Mouse (Mus musculus) liver, postnatal 0 days (tissue): ENCODE data around the gene Disp2. TPM values are rescaled to one million over a fixed set of nuclear protein-coding genes. Genes with fewer than 3 reads are reported as not detected.

Experiments
- ATAC-seq: fragments of 200-750 bp; cut with Nextera tagmentation; 2 replicates; pipeline ENCODE4 v1.8.0; 2017; ENCODE audit warnings: mild to moderate bottlenecking, moderate library complexity
- DNase-seq: peaks from one replicate; pipeline ENCODE4 v3.0.0-alpha.2; 2016
- H3K27ac ChIP-seq: fragments of 300-500 bp; sonication (generic); 2 replicates; pipeline ENCODE4 v1.5.1; 2014; ENCODE audit warnings: antibody characterized with exemption, moderate library complexity, mild to moderate bottlenecking, low read depth
- H3K27me3 ChIP-seq: fragments of 300-500 bp; sonication (generic); 2 replicates; pipeline ENCODE4 v1.6.1; 2014; ENCODE audit warnings: low read length, control low read depth, mixed read lengths; ENCODE audit not compliant: insufficient read depth
- H3K36me3 ChIP-seq: fragments of 300-500 bp; sonication (generic); replicated peaks from 2 replicates; pipeline ENCODE4 v1.6.1; 2014; ENCODE audit warnings: mild to moderate bottlenecking, control low read depth, low read length, moderate library complexity, mixed read lengths; ENCODE audit not compliant: insufficient read depth
- H3K4me1 ChIP-seq: fragments of 300-500 bp; sonication (generic); 2 replicates; pipeline ENCODE4 v1.6.1; 2014; ENCODE audit warnings: antibody characterized with exemption, mild to moderate bottlenecking, control low read depth; ENCODE audit not compliant: insufficient read depth
- H3K4me2 ChIP-seq: fragments of 300-500 bp; sonication (generic); 2 replicates; pipeline ENCODE4 v1.6.1; 2014; ENCODE audit warnings: low read depth, mild to moderate bottlenecking, low read length, moderate library complexity, mixed read lengths
- H3K4me3 ChIP-seq: fragments of 300-500 bp; sonication (generic); 2 replicates; pipeline ENCODE4 v1.5.1; 2014; ENCODE audit warnings: low read depth, low read length
- H3K9ac ChIP-seq: fragments of 300-500 bp; sonication (generic); replicated peaks from 2 replicates; pipeline ENCODE4 v1.6.1; 2014; ENCODE audit warnings: mild to moderate bottlenecking, moderate library complexity
- H3K9me3 ChIP-seq: fragments of 300-500 bp; sonication (generic); 2 replicates; pipeline ENCODE4 v1.6.1; 2016; ENCODE audit warnings: mild to moderate bottlenecking, control low read depth, low read length, mixed read lengths
- CTCF ChIP-seq: sonication (generic); IDR thresholded peaks from 2 replicates; pipeline ENCODE4 v1.5.1; 2016; ENCODE audit warnings: antibody characterized with exemption, low read depth
- EP300 ChIP-seq: IDR thresholded peaks from 2 replicates; pipeline ENCODE4 v1.6.1; 2016; ENCODE audit warnings: antibody characterized with exemption, low read depth, mild to moderate bottlenecking
- WGBS: fragments of 180-500 bp; shearing (Covaris S2); extraction: QIAGEN DNeasy Blood & Tissue Kit; methylation state at CpG from one replicate; pipeline ENCODE4 v1.1.7; 2014; ENCODE audit not compliant: insufficient replicate concordance; 5-methylcytosine and 5-hydroxymethylcytosine counted together
- polyA plus RNA-seq: library from polyadenylated mRNA; unstranded; fragments of >200 nt; fragmentation: Nextera tagmentation; extraction: Ambion mirVana; gene quantifications from 2 replicates; pipeline ENCODE4 v1.2.1, GENCODE M21; 2015

The Disp2 gene
- polyA plus RNA-seq, 1 experiment from 2014 or later, result 0.06 TPM

GRCm38 (mm10) chr2:118747301-118747960 lies 32.1 kb upstream of the Disp2 start:
- peaks cover 6% of the 10 kb centered on the region for H3K27me3 ChIP-seq
- H3K36me3 ChIP-seq, result peaks cover 12% of the 10 kb centered on the region
- H3K27ac ChIP-seq, result 0 out of 2 replicates have a peak overlapping the region, but pooled peaks have one; percentile 1
- H3K4me1 ChIP-seq, result peaks cover 35% of the 10 kb centered on the region
- peak overlapping the region; percentile 87 for H3K4me3 ChIP-seq
- WGBS, result 36% methylated on average over 10 of the region's 10 CpGs
- DNase-seq (peak; percentile 33), ATAC-seq (no peak)
- no peak for TF ChIP-seq CTCF
- no peak for TF ChIP-seq EP300
- H3K9ac ChIP-seq, result peak overlapping the region; percentile 93
- H3K4me2 ChIP-seq, result peak overlapping the region; percentile 100
- no peaks in the 10 kb centered on the region for H3K9me3 ChIP-seq

GRCm38 (mm10) chr2:118749341-118749884 lies 30.1 kb upstream of the Disp2 start:
- H3K9ac ChIP-seq, result no peak overlapping the region
- H3K9me3 ChIP-seq, result no peaks in the 10 kb centered on the region
- 0 out of 2 replicates have a peak overlapping the region, but pooled peaks have one; percentile 16 for H3K27ac ChIP-seq
- no peak for ATAC-seq
- peaks cover 5% of the 10 kb centered on the region for H3K27me3 ChIP-seq
- no peak overlapping the region for H3K4me2 ChIP-seq
- TF ChIP-seq EP300 (no peak), CTCF (no peak)
- no peak for DNase-seq
- H3K4me3 ChIP-seq, result no peak overlapping the region
- 75% methylated on average over 10 of the region's 10 CpGs for WGBS
- H3K36me3 ChIP-seq, result peaks cover 12% of the 10 kb centered on the region
- peaks cover 38% of the 10 kb centered on the region for H3K4me1 ChIP-seq

- H3K9me3 ChIP-seq, result no peaks in the 10 kb centered on the region
- peaks cover 12% of the 10 kb centered on the region for H3K36me3 ChIP-seq
- DNase-seq, result no peak
- TF ChIP-seq EP300 (no peak), CTCF (no peak)
- H3K27ac ChIP-seq, result peak overlapping the region; percentile 39; the same call in 1 of the 2 replicates
- H3K4me1 ChIP-seq, result peaks cover 28% of the 10 kb centered on the region
- no peak overlapping the region for H3K4me3 ChIP-seq
- H3K9ac ChIP-seq, result no peak overlapping the region
- H3K4me2 ChIP-seq, result no peak overlapping the region
- no peak for ATAC-seq
- 67% methylated on average over 8 of the region's 8 CpGs for WGBS
- no peaks in the 10 kb centered on the region for H3K27me3 ChIP-seq
Measured at GRCm38 (mm10) chr2:118750476-118750875, 29.0 kb upstream of the Disp2 start.

GRCm38 (mm10) chr2:118751896-118752791 lies 27.4 kb upstream of the Disp2 start:
- H3K27me3 ChIP-seq, result no peaks in the 10 kb centered on the region
- 0 out of 2 replicates have a peak overlapping the region, but pooled peaks have one; percentile 9 for H3K4me2 ChIP-seq
- peak; percentile 24; the same call in 1 of the 2 replicates for ATAC-seq
- no peak for TF ChIP-seq EP300
- no peak for TF ChIP-seq CTCF
- 64% methylated on average over 16 of the region's 16 CpGs for WGBS
- peaks cover 12% of the 10 kb centered on the region for H3K36me3 ChIP-seq
- no peaks in the 10 kb centered on the region for H3K9me3 ChIP-seq
- no peak overlapping the region for H3K4me3 ChIP-seq
- no peak for DNase-seq
- H3K9ac ChIP-seq, result peak overlapping the region; percentile 26; the same call in 1 of the 2 replicates
- peaks cover 25% of the 10 kb centered on the region for H3K4me1 ChIP-seq
- peak overlapping the region; percentile 75 for H3K27ac ChIP-seq

- peaks cover 12% of the 10 kb centered on the region for H3K36me3 ChIP-seq
- H3K27ac ChIP-seq, result peak overlapping the region; percentile 75; the same call in 1 of the 2 replicates
- DNase-seq (no peak), ATAC-seq (no peak)
- no peak overlapping the region for H3K9ac ChIP-seq
- TF ChIP-seq CTCF, result no peak
- TF ChIP-seq EP300, result no peak
- H3K27me3 ChIP-seq, result no peaks in the 10 kb centered on the region
- 43% methylated on average over 4 of the region's 4 CpGs for WGBS
- 0 out of 2 replicates have a peak overlapping the region, but pooled peaks have one; percentile 9 for H3K4me2 ChIP-seq
- H3K9me3 ChIP-seq, result no peaks in the 10 kb centered on the region
- no peak overlapping the region for H3K4me3 ChIP-seq
- H3K4me1 ChIP-seq, result peaks cover 19% of the 10 kb centered on the region
Measured at GRCm38 (mm10) chr2:118752792-118753108, 26.8 kb upstream of the Disp2 start.

GRCm38 (mm10) chr2:118754143-118754542 lies 25.4 kb upstream of the Disp2 start:
- ATAC-seq, result no peak
- H3K4me2 ChIP-seq, result no peak overlapping the region
- no peak for DNase-seq
- no peak overlapping the region for H3K4me3 ChIP-seq
- no peak overlapping the region for H3K27ac ChIP-seq
- H3K36me3 ChIP-seq, result peaks cover 7% of the 10 kb centered on the region
- 0 out of 2 replicates have a peak, but pooled peaks cover 4% of the 10 kb centered on the region for H3K27me3 ChIP-seq
- TF ChIP-seq CTCF (no peak), EP300 (no peak)
- 85% methylated on average over 5 of the region's 5 CpGs for WGBS
- H3K9me3 ChIP-seq, result no peaks in the 10 kb centered on the region
- peaks cover 17% of the 10 kb centered on the region for H3K4me1 ChIP-seq
- no peak overlapping the region for H3K9ac ChIP-seq
